Mouse (Mus musculus): Measurements from ENCODE around the gene Kif3a.
A peak's percentile ranks its signal among the peaks of the same experiment; 100 is the strongest.

Kif3a gene

DNA sequence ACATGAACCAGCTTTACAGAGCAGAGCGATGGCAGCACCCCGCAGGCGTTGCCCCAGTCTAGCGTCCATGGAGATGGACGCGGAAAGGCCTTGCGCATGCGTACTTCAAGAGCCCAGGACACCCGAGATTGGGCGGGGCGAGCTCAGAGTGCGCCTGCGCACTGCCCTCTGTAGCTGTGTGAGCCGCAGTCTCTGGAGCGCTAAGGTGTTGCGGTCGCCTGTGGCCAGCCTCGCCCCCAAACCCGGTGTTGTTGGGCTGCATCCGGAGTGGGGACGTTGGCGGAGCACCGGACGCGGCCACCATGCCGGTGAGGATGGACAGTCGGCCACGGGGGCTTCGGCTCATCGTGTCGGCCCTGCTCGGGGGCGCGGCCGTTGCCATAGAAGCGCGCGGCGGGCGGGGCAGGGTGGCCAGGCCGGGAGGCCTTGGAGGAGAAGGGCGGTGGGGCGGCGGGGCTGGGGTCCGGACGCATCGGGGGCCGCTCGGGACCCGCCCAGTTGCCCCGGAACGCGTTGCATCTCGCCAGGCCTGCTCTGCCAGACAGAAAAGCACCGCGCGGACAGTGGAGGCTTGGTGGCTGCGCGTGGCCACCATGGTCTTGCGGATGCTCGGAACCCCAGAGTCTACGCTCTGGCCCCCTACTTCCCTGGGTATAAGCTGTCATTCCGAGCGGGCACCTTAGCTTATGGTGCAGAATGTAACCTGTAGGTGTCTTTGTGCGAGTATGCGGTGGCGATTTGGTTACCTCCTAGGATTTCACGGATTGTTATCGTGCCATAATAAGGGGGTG is at the start of gene Kif3a:
TSS of gene Kif3a (plus strand) at position 156 of the 791 bp plus-strand sequence.
- peak; percentile 96 for DNase-seq

DNA sequence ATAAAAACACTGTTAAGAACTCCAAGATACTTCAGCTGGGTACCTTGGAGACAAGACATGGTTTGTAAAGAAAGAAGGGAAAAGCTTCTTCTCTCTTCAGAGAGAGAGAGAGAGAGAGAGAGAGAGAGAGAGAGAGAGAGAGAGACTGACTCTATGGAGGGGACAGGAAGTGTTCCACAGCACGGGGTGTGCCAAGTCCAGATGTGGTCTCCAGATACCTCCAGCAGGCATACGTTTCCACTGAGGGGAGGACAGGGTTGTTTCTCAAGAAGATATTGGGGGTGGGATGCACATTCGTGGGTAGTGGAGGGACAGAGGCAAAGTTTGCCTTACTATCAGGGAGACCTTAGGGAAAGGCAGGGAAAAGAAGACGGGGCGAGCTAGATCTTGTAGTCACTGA is 48.4 kb upstream of the Kif3a start:
- peak; percentile 19 for DNase-seq

DNA sequence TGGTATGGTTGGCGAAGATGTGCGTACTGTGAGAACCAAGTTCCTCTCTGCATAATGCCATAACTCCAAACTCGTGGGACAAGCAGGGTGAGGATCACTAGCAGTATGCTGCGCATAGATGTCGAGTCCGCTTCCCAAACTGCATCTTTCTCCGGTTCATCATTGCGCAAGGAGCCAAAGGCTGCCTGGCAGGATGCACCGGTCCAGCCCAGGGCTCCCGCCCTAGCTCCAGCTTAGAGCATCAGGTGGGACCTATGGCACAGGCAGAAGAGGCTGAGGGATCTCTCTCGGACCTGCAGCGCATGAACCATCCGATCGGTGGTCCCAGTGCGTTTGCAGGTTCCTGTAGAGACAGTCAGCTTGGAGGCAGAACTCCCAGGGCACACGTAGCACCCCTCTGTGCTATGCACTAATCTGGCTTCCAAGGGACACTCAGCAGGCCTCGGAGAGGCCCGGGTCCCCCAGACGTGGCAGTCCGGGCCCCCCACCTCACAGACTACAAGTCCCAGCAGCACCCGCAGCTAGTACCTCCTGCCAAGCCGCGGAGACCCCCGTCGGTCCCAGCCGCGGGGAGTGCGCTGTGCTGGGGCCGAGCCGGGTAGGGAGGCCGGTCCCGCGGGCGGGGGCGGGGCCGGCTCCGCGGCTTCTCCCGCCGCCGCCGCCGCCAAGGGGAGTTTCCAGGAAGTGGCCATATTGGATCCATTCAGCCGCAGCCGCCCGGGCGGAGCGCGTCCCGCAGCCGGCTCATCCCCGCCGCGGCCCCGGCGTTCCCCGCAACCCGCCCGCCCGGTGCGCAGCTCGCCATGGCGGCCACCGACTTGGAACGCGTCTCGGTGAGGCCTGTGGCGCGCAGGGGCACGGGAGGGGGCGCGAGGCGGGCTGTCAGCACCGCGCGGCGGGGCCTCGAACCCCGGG is 47.7 kb upstream of the Kif3a start, which contains the start of gene Sept8:
TSS of gene Sept8 (plus strand) at position 51 of the 915 bp plus-strand sequence.
- peak; percentile 68 for DNase-seq

DNA sequence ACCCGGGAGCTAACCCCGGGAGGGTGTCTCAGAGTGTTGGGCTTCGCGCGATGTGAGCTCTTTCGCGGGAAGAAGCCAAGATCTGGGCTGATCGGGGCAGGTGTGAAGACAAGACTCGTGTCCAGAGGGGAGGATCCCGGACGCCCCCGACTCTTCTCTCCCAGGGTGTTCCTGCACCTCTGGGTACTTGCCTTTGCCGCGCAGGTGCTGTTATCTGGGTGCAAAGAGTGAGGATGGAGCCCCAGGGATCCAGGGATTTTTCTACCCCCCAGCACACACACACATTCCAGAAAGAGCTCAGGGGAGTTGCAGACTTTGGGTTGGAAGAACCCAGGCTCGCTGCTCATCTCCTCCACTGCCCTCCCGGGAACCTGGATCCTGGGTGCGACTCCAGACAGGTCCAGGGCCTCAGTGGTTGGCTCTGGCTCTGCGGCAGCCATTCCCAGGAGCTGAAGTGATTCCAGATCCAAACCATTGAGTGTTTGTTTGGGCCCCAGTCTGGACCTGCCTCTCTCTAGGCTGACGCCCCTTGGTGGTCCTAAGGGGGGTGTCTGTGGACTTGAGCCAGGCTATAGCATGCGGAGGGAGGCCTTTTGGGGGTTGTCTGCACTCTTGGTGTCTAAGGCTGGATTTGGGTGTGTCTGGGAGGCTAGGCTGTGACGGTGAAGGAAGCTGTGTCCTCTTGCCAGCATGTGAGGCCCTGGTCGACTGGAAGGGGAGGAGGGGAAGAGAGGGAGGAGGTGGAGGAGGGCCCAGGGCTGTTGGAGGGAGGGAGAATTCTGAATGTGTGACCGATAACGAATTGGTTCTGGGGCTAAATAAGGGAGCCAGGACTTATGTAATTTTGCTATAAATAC is 46.8 kb upstream of the Kif3a start:
- DNase-seq: peak; percentile 77

DNA sequence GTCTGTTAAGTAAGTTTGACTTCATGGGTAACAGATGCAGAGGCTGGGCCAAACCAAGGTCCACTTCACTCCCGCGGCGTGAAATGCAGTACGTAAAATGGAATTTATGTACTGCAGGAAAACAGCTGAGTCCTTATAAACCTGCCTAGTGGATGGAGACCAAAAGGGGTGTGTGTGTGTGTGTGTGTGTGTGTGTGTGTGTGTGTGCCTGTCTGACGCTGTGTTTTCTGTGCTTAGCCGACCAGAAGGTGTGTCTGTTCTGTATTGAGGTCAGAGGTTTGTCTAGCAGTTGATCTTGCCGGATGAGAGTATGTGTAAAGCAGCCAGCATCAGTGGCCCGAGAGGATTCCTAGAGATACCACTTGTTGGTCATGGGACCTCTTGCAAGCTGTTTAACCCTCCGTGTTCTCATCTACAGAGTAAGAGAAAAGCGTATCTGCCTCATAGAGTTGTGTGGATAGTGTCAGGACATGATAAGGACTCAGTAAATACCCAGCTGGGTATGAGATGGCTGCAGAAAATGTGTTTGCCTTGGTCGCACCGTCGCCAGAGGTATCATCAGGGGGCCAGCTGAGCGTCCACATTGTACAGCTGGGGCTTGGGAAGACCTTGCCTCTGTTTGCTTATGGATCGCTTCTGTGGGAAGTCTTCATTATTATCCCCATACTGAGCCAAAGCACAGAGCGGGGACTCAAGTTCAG is 45.9 kb upstream of the Kif3a start:
- no peak for DNase-seq

DNA sequence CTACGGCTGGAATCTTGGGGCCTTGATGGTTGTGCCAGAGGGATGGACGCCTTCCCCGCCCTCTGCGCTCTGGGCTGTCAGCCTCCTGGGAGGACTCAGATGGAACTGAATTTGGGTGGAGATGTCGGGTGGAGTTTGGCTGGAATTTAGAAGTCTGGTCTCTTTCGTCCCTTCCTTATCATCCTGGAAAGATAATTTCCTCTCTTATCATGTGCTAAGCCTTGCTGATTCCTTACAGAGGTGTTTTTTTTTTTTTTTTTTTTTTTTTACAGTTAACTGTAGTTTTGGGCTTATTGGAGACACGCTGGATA is 45.4 kb upstream of the Kif3a start:
- DNase-seq: no peak

DNA sequence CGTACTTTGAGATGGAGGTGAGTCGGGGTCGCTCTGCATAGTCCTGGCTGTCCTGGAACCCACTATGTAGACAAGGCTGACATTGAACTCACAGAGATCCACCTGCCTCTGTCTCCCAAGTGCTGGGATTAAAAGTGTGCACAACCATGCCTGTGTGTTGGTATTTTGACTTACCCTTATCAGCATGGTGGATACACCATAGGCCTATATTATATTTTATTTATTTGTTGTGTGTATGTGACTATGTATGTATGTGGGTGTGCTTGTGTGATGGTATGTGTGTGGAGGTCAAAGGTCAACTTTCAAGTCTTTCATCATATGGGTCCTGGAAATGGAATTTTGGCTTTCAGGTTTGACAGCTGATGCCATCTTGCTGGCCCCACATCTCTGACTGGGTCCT is 44.8 kb upstream of the Kif3a start:
- no peak for DNase-seq

DNA sequence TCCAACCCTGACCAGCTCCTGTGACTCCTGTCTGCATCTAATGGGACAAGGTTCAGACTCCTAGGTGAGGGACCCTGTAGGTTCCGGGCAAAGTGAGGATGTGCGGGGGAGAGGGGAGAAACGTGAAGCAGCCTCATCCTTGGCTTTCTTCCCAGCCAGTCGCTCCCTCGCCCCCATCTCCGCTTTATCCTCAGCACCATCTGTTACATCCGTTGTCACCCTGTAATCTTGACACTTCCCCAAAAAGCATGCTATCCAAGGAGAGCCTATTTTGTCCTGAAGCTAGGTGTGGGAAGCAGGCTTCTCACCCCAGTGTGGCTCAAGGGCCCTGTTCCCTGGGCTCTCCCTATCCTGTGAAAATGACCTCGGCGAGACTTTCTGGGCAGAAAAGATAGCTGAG is 44.2 kb upstream of the Kif3a start:
- DNase-seq: peak; percentile 82

DNA sequence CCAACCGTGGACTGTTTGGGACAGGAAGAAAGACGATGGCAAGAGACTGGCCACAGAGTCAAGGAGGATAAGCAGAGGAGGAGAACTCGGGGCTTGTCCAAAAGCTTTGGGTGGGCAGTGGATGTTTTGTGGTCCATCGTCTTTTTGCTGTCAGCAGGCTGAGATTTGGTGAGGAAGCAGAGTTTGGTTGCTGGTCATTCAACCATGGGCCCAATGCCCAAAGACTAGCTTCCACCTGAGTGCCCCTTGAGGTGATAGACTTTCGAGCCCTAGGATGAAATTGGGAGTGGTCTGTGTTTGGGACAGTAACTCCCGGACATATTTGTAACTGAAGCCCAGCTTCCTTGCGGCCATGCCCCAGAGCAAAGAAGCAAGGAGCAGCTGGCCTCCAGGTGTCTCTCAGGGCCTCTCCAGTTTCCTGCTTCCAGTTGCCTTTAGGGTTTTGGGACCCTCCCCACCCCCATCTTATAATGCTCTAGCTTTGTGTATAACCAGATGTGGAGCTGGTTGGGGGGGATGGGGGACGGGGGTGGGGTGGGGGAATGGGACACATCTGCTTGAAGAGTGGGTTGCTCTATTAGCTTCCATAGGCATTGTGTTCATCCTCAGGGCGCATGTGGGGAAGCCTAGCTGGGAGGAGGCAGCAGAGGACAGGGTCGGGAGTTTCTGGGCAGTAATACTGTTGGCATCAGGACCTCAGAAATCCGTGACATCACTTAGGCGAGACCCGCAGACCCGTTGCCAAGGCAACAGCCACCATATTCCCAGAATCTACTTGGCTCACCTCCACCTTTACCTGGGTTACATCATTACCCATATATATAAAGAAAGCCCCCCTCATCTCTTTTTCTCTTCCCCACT is 43.4 kb upstream of the Kif3a start:
- no peak for DNase-seq

DNA sequence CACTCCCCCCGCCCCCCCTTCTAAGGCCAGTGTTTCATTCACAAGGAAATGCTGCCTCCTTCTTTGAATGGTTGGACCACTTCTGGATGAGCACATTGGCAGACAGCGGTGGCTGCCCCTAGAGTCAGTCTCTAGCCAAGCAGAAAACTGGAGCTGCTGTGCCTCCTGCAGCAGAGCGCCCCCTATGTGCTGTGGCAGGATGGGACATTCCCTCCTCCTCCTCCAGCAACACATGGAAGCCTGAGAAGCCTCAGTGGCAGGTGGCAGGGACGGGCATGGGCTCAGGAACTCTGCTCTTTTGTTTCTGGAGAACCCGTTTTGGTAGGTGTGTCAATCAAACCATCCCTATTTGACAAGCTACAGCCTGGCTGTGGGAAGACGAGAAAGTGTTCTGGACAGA is 42.3 kb upstream of the Kif3a start:
- DNase-seq: no peak

DNA sequence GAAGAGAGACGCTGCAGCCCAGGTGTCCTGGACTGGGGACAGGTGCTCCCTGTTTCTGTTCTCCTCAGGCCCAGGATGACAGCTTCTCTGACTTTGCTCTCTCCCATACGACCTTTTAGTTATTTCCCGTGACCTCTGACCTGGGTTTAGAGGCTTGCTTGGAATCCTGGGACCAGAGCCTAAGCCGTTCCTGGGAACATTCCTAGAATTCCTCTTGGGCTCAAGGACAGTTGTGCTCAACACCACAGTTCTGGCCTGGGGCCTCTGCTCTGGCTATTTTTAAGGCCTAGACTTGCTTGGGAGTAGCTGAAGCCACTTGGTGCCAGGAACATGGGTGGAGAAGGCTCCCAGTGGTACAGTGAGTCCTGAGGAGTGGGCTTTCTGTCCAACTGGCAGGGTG is 41.7 kb upstream of the Kif3a start:
- no peak for DNase-seq

DNA sequence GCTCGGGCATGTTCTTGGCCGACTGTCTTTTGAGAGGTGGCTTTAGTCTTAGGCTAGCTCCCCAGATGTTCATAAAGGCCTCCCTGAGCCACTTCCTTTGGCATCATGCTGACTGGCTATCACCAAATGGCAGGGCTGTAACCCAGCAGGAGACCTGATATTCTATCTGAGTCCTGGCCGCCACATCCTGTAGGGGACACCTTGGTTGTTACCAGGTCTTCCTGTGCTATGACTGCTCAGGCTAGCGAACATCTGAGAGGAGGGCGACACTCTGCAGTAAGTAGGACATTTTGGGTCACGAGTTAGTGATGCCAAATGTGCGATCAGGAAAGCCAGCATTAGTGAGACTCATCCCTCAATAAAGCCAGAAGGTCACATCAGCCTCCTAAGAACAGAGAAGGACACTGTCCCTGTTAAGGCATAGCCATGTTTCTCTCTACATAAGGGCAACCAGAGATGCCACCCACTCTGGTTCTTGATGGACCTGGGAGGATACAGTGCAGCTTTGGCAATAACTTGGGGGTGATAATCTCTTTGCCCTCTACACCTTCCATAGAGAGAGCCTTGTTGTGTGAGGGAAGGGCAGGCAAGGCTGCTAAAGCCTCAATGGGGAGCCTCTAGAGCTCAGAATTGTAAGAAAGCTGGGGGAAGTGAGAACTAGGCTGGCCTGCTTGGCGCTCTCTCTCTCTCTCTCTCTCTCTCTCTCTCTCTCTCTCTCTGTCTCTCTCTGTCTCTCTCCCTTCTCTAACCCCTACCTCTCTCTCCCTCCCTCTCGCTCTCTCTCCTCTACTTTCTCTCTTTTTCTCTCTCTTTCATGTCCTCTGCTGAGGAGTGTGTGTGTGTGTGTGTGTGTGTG is 38.6 kb upstream of the Kif3a start:
- DNase-seq: no peak

DNA sequence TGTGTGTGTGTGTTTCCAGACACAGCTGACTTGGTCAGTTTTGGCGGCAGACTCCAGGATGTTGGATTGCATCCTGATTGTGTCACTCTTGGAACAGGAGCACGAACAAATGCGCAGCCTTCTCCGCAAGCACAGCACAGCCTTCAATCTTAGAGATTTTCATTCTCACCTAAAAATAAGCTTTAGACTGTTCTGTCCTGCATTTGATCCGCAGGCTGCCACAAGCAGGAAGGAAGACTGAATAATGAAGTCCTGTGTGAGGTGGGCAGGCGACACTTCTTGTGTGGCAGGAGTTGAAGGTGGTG is 38.0 kb upstream of the Kif3a start:
- DNase-seq: peak; percentile 81

DNA sequence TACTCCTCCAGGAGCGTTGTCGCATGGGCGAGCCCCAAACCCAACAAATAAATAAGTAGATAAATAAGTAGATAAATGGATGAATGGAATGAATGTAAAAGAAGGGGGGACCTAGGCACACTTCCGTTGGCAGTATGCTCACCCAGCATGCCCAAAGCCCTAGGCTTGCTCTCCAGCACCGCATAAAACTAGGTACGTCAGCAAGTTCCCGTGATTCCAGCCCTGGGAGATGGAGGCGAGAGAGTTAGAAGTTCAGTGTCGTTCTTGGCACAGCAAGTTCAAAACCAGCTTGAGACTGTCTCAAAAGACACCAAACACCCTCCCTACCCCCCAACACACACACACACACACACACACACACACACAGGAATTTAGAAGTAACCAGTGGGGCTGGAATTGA is 37.2 kb upstream of the Kif3a start:
- DNase-seq: no peak

DNA sequence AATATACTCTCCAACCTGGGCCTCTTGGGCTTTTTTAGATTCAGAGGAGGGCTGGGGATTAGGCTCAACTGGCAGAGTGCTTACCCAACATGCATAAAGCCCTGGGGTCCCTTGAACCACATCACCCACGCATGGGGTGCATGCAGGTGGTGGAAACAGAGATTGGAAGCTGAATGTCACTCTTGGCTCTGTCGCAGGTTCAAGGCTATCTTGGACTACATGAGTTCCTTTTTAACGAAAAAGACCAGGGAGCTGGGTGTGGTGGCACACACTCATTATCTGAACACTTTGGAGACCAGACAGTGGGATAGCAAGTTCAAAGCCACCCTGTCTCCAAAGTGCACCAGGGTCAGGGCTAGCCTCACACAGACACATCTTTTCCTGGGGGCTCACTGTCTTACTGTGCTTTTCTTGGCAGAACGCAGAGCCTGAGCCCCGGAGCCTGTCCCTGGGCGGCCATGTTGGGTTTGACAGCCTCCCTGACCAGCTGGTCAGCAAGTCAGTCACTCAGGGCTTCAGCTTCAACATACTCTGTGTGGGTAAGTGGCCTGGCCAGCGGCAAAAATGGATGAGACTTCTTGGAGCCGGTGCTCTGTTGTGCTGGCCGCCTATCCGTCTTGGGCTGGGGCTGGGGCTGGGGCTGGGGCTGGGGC is 35.5 kb upstream of the Kif3a start:
- no peak for DNase-seq

DNA sequence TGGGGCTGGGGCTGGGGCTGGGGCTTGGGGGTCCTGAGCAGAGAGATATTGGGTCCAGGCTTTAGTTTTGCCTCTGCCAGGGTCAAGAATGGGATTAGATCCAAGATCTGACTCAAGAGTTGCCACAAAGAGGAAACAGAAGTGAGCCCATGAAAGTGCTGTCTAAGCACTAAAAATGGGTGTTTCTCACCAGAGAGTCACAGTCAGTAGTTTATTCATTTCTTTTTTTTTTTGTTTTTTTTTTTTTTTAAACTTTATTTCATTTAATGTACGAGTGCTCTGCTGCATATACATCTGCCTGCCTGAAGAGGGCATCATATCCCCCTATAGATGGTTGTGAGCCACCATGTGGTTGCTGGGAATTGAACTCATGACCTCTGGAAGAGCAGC is 35.0 kb upstream of the Kif3a start:
- no peak for DNase-seq

DNA sequence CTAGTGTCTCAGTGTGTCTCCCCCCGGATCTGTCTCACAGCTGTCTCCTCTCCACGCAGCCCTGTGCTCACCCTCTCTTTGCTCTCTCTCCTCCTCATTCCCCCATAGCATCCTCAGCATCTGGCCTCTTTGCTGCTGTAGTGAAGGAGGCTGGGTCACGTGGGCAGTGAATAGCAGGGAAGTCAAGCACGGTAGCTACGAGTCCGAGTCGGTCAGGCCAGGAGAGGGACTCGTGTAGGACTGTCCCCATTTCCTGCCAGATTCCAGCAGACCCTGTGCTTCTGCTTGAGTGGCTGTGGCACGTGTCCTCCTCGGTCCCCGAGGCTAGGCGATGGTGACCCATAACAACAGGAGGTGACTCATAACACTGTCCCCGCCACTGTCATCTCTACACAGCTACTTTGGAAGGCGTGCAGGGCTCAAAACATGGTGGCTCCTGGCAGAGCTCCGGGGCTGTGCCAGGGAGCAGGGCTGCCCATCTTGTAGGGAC is 28.1 kb upstream of the Kif3a start:
- DNase-seq: peak; percentile 54

DNA sequence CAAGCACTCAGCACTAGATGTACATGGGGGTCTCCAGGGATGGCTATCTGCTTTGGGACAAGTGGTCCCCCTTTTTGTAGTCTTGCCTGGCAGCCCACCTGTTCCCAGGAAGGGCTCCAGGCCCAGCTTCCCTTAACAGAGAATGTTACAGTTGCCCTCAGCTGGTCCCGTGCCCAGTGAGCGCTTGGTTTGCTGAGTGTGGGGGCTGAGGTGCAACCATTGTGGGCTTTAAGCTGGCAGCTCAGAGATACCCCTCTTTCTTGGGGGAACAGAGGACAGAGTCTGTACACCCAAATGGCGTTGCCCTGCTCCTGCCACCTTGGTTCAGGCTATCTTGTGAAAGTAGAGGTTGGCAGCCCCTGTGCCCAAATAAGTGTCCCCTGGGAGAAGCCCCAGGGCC is 26.8 kb upstream of the Kif3a start:
- DNase-seq: no peak

DNA sequence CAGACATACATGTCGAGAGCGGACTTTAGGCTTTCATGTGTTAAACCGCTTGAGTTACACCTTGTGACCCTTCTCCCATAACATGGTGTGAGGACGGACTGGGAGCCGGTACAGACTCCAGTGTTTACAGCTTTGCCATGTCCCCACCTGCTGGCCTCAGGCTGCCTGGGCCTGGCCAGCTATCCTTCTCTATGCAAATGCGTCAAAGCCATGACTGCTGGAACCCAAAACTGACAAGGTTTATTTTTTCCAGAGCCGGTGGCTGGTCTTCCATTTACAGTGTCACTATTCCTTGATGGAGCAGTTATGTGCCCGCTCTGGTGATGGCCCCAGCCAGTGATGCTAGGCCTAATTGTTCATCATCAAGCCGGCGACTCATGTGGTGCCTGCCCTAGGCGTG is 26.0 kb upstream of the Kif3a start:
- peak; percentile 53 for DNase-seq

DNA sequence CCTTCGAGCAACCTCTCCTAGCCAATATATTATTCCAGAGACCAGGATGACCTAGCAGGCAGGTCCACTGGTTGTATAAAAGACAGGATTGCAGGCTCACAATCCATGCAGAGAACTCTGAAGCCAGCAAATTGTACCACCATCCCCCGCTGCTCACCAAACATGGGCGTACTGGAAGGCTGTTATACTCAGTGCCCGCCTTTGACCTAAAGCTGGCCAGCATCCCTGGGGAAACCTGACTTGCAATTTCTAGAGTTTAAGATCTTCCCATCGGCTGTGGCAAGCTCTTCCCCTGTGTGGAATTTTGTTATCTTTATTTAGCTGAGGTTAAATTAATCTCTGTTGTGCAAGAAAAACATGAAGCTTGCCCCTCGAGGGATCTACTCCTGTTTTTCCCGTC is 24.2 kb upstream of the Kif3a start:
- DNase-seq: no peak

Data from cerebellum, adult 8-10 months (tissue).